8 mouse cellular contexts compared by ENCODE assay signal in the genomic region with DNA sequence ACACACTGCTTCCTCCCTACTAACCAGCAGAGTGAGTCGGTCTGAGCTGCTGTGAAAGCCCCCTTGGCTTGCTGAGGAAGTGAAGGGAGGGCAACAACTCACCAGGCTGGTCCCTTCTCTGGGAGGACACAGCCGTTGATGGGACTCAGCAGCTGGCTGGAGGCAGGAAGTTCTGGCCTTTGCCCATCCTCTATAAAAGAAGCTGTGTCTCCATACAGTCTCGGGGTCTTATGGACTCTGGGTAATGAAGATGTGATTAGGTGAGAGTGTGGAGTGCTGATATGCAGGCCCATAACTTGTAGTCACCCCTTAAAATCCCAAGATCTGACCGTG. TPM values are rescaled to one million over a fixed set of nuclear protein-coding genes. Genes with fewer than 3 reads are reported as not detected.
DNase-seq lines count a peak whose midpoint lies in the region; ATAC-seq and TF ChIP-seq lines count a peak whose summit lies in the region.

No protein-coding gene starts in this region.

- H3K4me1 ChIP-seq in heart, embryonic 11.5 days (ENCODE audit: control insufficient read depth, insufficient read depth, low read length), result peaks cover 63% of the 10 kb centered on the region
- peaks cover 19 to 66% of the 10 kb centered on the region in 2 experiments for H3K4me1 ChIP-seq in CH12.LX (ENCODE audit: control insufficient read depth in 1 of 2, insufficient read depth in 2 of 2)
- H3K4me1 ChIP-seq in forebrain, embryonic 15.5 days, result peaks cover 71% of the 10 kb centered on the region
- H3K4me1 ChIP-seq in liver, embryonic 15.5 days (replicated peaks), result peaks cover 82% of the 10 kb centered on the region

- no peak for TF ChIP-seq CTCF in CH12.LX (conservative IDR thresholded peaks at IDR 0.05 in 1 of 2, IDR thresholded peaks at IDR 0.05 in 1 of 2; ENCODE audit: low read depth in 2 of 2, low read length in 2 of 2)

- H3K4me3 ChIP-seq in heart, embryonic 11.5 days (ENCODE audit: low read depth, low read length), result peak overlapping the region; percentile 97
- peak overlapping the region; percentile 83 to 99 (median 84) for H3K4me3 ChIP-seq in CH12.LX (replicated peaks in 1 of 3; ENCODE audit: low read depth in 2 of 3, low read length in 2 of 3, poor library complexity in 1 of 3)
- H3K4me3 ChIP-seq in forebrain, embryonic 15.5 days, result peak overlapping the region; percentile 93
- H3K4me3 ChIP-seq in liver, embryonic 15.5 days (replicated peaks), result peak overlapping the region; percentile 80

- no peak for TF ChIP-seq RAD21 in CH12.LX (IDR thresholded peaks at IDR 0.05; ENCODE audit: low read depth, low read length)

- no peaks in the 10 kb centered on the region for H3K9me3 ChIP-seq in heart, embryonic 11.5 days (replicated peaks; ENCODE audit: control insufficient read depth, low read length)
- H3K9me3 ChIP-seq in CH12.LX (replicated peaks; ENCODE audit: low read length), result no peaks in the 10 kb centered on the region
- no peaks in the 10 kb centered on the region for H3K9me3 ChIP-seq in forebrain, embryonic 15.5 days
- no peaks in the 10 kb centered on the region for H3K9me3 ChIP-seq in liver, embryonic 15.5 days (replicated peaks)

- H3K36me3 ChIP-seq in heart, embryonic 11.5 days (ENCODE audit: control insufficient read depth, insufficient read depth, low read length), result no peaks in the 10 kb centered on the region
- peaks cover 2 to 32% of the 10 kb centered on the region in 2 experiments for H3K36me3 ChIP-seq in CH12.LX (replicated peaks in 1 of 2; ENCODE audit: control insufficient read depth in 1 of 2, insufficient read depth in 1 of 2, low read length in 1 of 2)
- H3K36me3 ChIP-seq in forebrain, embryonic 15.5 days, result peaks cover 2% of the 10 kb centered on the region; the same call in 1 of the 2 replicates
- H3K36me3 ChIP-seq in liver, embryonic 15.5 days (replicated peaks), result 0 out of 2 replicates have a peak, but pooled peaks cover 1% of the 10 kb centered on the region

- H3K9ac ChIP-seq in heart, embryonic 11.5 days (ENCODE audit: low read depth, low read length), result peak overlapping the region; percentile 89
- peak overlapping the region; percentile 95 for H3K9ac ChIP-seq in CH12.LX (ENCODE audit: insufficient read depth, low read depth)
- H3K9ac ChIP-seq in forebrain, embryonic 15.5 days (replicated peaks), result peak overlapping the region; percentile 97
- H3K9ac ChIP-seq in liver, embryonic 15.5 days, result 0 out of 2 replicates have a peak overlapping the region, but pooled peaks have one; percentile 75

- peaks cover 34% of the 10 kb centered on the region for H3K79me2 ChIP-seq in CH12.LX (replicated peaks; ENCODE audit: control insufficient read depth, extremely low read depth, insufficient read depth, poor library complexity, severe bottlenecking)

- intact Hi-C loops in heart, postnatal 10 days (cut with DNase I), result loop anchor here (10.0 kb wide), 1 partner anchor 300 kb away; no protein-coding TSS in a partner anchor

- TF ChIP-seq EP300 in CH12.LX (IDR thresholded peaks at IDR 0.05; ENCODE audit: low read length), result no peak

- no peak for TF ChIP-seq POLR2A in CH12.LX (IDR thresholded peaks at IDR 0.05; ENCODE audit: low read depth, low read length)

- peak overlapping the region; percentile 76 for H3K27ac ChIP-seq in heart, embryonic 11.5 days (ENCODE audit: low read depth, low read length)
- no peak overlapping the region; the same call in 1 of the 2 replicates for H3K27ac ChIP-seq in CH12.LX (ENCODE audit: insufficient read depth, low read depth)
- H3K27ac ChIP-seq in forebrain, embryonic 15.5 days (replicated peaks), result peak overlapping the region; percentile 85
- H3K27ac ChIP-seq in liver, embryonic 15.5 days (replicated peaks), result peak overlapping the region; percentile 78

- H3K27me3 ChIP-seq in heart, embryonic 11.5 days (ENCODE audit: control insufficient read depth, insufficient read depth, low read length), result no peaks in the 10 kb centered on the region
- peaks cover 15% of the 10 kb centered on the region for H3K27me3 ChIP-seq in CH12.LX (replicated peaks)
- H3K27me3 ChIP-seq in forebrain, embryonic 15.5 days, result no peaks in the 10 kb centered on the region
- peaks cover 30% of the 10 kb centered on the region for H3K27me3 ChIP-seq in liver, embryonic 15.5 days

- no peak for DNase-seq in heart, postnatal 10 days
- no peak for DNase-seq in CH12.LX (ENCODE audit: extremely low read depth)
- DNase-seq in urinary bladder, postnatal 4 days (ENCODE audit: low spot score in 2 of 2), result no peak
- DNase-seq in right cerebral cortex, postnatal 14 days, result no peak
- DNase-seq in layer of hippocampus, adult 8-10 months (ENCODE audit: low spot score in 2 of 2), result no peak

- dilution Hi-C loops in CH12.LX (cut with MboI; ENCODE audit: extremely low pct_ligation_motif_present, extremely low pct_unique_long_range_greater_than_20kb, low sequenced_read_pairs), result no loop called here

- ATAC-seq in heart, embryonic 11.5 days (replicated peaks; ENCODE audit: insufficient number of reproducible peaks, low FRiP score, low TSS enrichment), result no peak
- ATAC-seq in forebrain, embryonic 15.5 days (replicated peaks), result no peak
- ATAC-seq in liver, embryonic 15.5 days (ENCODE audit: insufficient read depth), result no peak

- 27% methylated on average over 4 of the region's 4 CpGs for WGBS in heart, embryonic 11.5 days (ENCODE audit: insufficient replicate concordance)
- 34% methylated on average over 4 of the region's 4 CpGs for WGBS in forebrain, embryonic 15.5 days
- 13% methylated on average over 4 of the region's 4 CpGs for WGBS in liver, embryonic 15.5 days (ENCODE audit: insufficient replicate concordance)

- in situ Hi-C loops in CH12.LX (cut with MboI; ENCODE audit: low pct_ligation_motif_present, low pct_unique_long_range_greater_than_20kb, low sequenced_read_pairs), result no loop called here

- H3K4me2 ChIP-seq in heart, embryonic 11.5 days, result peak overlapping the region; percentile 85
- peak overlapping the region; percentile 86 for H3K4me2 ChIP-seq in CH12.LX (ENCODE audit: insufficient read depth, low read depth, poor library complexity, severe bottlenecking)
- H3K4me2 ChIP-seq in forebrain, embryonic 15.5 days (replicated peaks), result peak overlapping the region; percentile 89
- H3K4me2 ChIP-seq in liver, embryonic 15.5 days, result peak overlapping the region; percentile 93

TF ChIP-seq in CH12.LX, 34 proteins besides CTCF, POLR2A, EP300 and RAD21 (continues in another document):
- TF ChIP-seq JUN (IDR thresholded peaks at IDR 0.05; ENCODE audit: insufficient read depth, low read depth, low read length), result no peak
- TF ChIP-seq ETS1 (conservative IDR thresholded peaks at IDR 0.05; ENCODE audit: low read depth, low read length), result no peak
- no peak for TF ChIP-seq NELFE (IDR thresholded peaks at IDR 0.05; ENCODE audit: low read depth, low read length)
- TF ChIP-seq SMC3 (IDR thresholded peaks at IDR 0.05; ENCODE audit: low read depth, low read length), result no peak

RNA-seq across cellular contexts. Expression of gene Git1, which starts 0.9 kb away (rescaled TPM):
- 13.3 and 15.1 TPM in 2 replicates for polyA plus RNA-seq in heart, embryonic 11.5 days (2014; fragmentation: Nextera tagmentation; extraction: Ambion mirVana)
- total RNA-seq in heart, postnatal 10 days (2021), result 10 to 100 TPM; 64.5 to 65.1 TPM
- 28.9 and 30.8 TPM in 2 replicates for total RNA-seq in CH12.LX (2012; rRNA removed)
- 8.0 and 8.8 TPM in 2 replicates for total RNA-seq in CH12.LX (2014; rRNA removed)
- polyA plus RNA-seq in CH12.LX (2012; ENCODE audit: insufficient read length, low read depth), result 53.3 and 57.8 TPM in 2 replicates
- polyA plus RNA-seq in forebrain, embryonic 15.5 days (2015; fragmentation: Nextera tagmentation; extraction: Ambion mirVana), result 14.4 and 15.9 TPM in 2 replicates
- 1.4 and 2.2 TPM in 2 replicates for polyA plus RNA-seq in liver, embryonic 15.5 days (2015; fragmentation: Nextera tagmentation; extraction: Ambion mirVana)
- total RNA-seq in layer of hippocampus, adult 8-10 months (2022), result 100 to 1,000 TPM; 266 to 292 (median 282) TPM

RNA-seq across cellular contexts. Expression of gene Ankrd13b, which starts 4.8 kb away (rescaled TPM):
- 3.0 and 3.4 TPM in 2 replicates for polyA plus RNA-seq in heart, embryonic 11.5 days (2014; fragmentation: Nextera tagmentation; extraction: Ambion mirVana)
- total RNA-seq in heart, postnatal 10 days (2021), result 10 to 100 TPM; 12.8 to 15.0 TPM
- total RNA-seq in CH12.LX (2012; rRNA removed) (1.7 and 1.9 TPM in 2 replicates), CH12.LX (2014; rRNA removed) (0.53 and 0.55 TPM in 2 replicates)
- 2.7 and 2.8 TPM in 2 replicates for polyA plus RNA-seq in CH12.LX (2012; ENCODE audit: insufficient read length, low read depth)
- polyA plus RNA-seq in forebrain, embryonic 15.5 days (2015; fragmentation: Nextera tagmentation; extraction: Ambion mirVana), result 37.3 and 41.8 TPM in 2 replicates
- 0.58 and 0.75 TPM in 2 replicates for polyA plus RNA-seq in liver, embryonic 15.5 days (2015; fragmentation: Nextera tagmentation; extraction: Ambion mirVana)
- 10 to 100 TPM; 71.2 to 78.4 (median 73.7) TPM for total RNA-seq in layer of hippocampus, adult 8-10 months (2022)

RNA-seq across cellular contexts. Expression of gene Abhd15, which starts 20.6 kb away (rescaled TPM):
- polyA plus RNA-seq in heart, embryonic 11.5 days (2014; fragmentation: Nextera tagmentation; extraction: Ambion mirVana), result 0.82 and 1.5 TPM in 2 replicates
- 1 to 10 TPM; 1.7 to 4.5 TPM for total RNA-seq in heart, postnatal 10 days (2021)
- total RNA-seq in CH12.LX (2012; rRNA removed) (0.38 and 0.63 TPM in 2 replicates), CH12.LX (2014; rRNA removed) (0.08 and 0.11 TPM in 2 replicates)
- 0.23 and 0.38 TPM in 2 replicates for polyA plus RNA-seq in CH12.LX (2012; ENCODE audit: insufficient read length, low read depth)
- 1.9 and 2.4 TPM in 2 replicates for polyA plus RNA-seq in forebrain, embryonic 15.5 days (2015; fragmentation: Nextera tagmentation; extraction: Ambion mirVana)
- polyA plus RNA-seq in liver, embryonic 15.5 days (2015; fragmentation: Nextera tagmentation; extraction: Ambion mirVana), result 3.9 and 4.9 TPM in 2 replicates
- total RNA-seq in layer of hippocampus, adult 8-10 months (2022), result 1 to 10 TPM; 1.0 to 2.4 (median 1.6) TPM

RNA-seq across cellular contexts. Expression of gene Trp53i13, which starts 21.5 kb away (rescaled TPM):
- polyA plus RNA-seq in heart, embryonic 11.5 days (2014; fragmentation: Nextera tagmentation; extraction: Ambion mirVana), result 23.0 and 24.8 TPM in 2 replicates
- total RNA-seq in heart, postnatal 10 days (2021), result 10 to 100 TPM; 11.8 to 12.9 TPM
- total RNA-seq in CH12.LX (2012; rRNA removed), result 11.1 and 12.8 TPM in 2 replicates
- total RNA-seq in CH12.LX (2014; rRNA removed), result 6.4 and 6.7 TPM in 2 replicates
- polyA plus RNA-seq in CH12.LX (2012; ENCODE audit: insufficient read length, low read depth), result 12.6 and 14.9 TPM in 2 replicates
- 15.0 and 19.5 TPM in 2 replicates for polyA plus RNA-seq in forebrain, embryonic 15.5 days (2015; fragmentation: Nextera tagmentation; extraction: Ambion mirVana)
- 5.2 TPM in 2 replicates for polyA plus RNA-seq in liver, embryonic 15.5 days (2015; fragmentation: Nextera tagmentation; extraction: Ambion mirVana)
- total RNA-seq in layer of hippocampus, adult 8-10 months (2022), result 1 to 10 TPM; 4.9 to 9.1 (median 8.8) TPM

RNA-seq across cellular contexts. Expression of gene Gm10392, which starts 24.7 kb away (rescaled TPM):
- 0.13 TPM in 1 of 2 replicates, not detected in the other for polyA plus RNA-seq in heart, embryonic 11.5 days (2014; fragmentation: Nextera tagmentation; extraction: Ambion mirVana)
- total RNA-seq in heart, postnatal 10 days (2021), result not detected
- total RNA-seq in CH12.LX (2012; rRNA removed) (0.13 TPM in 1 of 2 replicates, not detected in the other), CH12.LX (2014; rRNA removed) (0.30 TPM in 1 of 2 replicates, not detected in the other)
- polyA plus RNA-seq in CH12.LX (2012; ENCODE audit: insufficient read length, low read depth), result 0.17 and 0.53 TPM in 2 replicates
- not detected in 2 replicates for polyA plus RNA-seq in forebrain, embryonic 15.5 days (2015; fragmentation: Nextera tagmentation; extraction: Ambion mirVana)
- polyA plus RNA-seq in liver, embryonic 15.5 days (2015; fragmentation: Nextera tagmentation; extraction: Ambion mirVana), result 0.07 and 0.28 TPM in 2 replicates
- total RNA-seq in layer of hippocampus, adult 8-10 months (2022), result under 1 TPM in 1 of 4 experiments, not detected in 3; 0.20 TPM
